Mouse (Mus musculus) layer of hippocampus, adult 9-11 months (tissue): ENCODE results near the gene Clic1.
"Not testable (repeated sequence)": the region's sequence is repeated elsewhere in the genome, so short reads cannot be mapped to it uniquely, and the experiment has no call there.

Source experiments
- DNase-seq: peaks from one replicate; pipeline ENCODE4 v3.0.0; 2022

The Clic1 gene

GRCm38 (mm10) chr17:35049561-35050016, at the start of gene Clic1:
Gene Clic1, plus strand, starts transcription at chr17:35049966.
- no peak for DNase-seq

DNA sequence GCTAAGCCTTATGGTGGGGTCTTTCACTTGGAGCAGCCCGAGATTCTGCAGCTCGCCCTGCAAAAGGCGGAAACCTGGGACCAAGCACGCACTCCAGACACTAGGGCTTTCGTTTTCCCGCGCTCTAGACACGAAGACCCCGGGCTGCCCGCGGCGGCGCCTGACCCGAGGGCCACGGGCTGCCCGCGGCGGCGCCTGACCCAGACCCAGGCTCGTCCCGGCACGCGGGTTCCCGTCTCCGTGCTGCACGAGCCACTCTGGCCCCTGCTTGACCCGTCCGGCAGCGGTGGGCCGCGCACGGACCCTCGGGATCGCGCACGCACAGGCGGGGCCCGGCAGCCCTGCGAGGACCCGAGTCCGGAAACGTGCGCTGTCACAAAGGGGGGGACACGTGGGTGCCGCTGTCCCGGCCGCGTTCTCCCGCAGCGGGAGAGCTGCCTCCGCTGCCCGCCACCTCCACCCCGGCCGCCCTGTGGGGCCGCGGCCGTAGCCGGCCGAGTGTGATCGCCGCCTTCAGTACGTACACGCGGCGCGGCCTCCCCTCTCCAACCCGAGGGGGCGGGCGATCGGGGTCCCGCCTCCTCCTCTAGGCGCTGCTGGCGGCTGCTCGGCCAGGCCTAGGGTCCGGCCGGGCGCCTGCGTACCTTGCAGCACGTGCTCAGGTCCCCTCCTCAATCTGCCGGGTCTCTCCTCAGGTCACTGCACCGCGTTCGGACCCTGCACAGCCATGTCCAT, 48.9 kb upstream of the Clic1 start, which contains the start of gene Vars:
Gene Vars, plus strand, starts transcription at position 271 of the 735 bp plus-strand sequence.
- DNase-seq = peak; percentile 70

DNA sequence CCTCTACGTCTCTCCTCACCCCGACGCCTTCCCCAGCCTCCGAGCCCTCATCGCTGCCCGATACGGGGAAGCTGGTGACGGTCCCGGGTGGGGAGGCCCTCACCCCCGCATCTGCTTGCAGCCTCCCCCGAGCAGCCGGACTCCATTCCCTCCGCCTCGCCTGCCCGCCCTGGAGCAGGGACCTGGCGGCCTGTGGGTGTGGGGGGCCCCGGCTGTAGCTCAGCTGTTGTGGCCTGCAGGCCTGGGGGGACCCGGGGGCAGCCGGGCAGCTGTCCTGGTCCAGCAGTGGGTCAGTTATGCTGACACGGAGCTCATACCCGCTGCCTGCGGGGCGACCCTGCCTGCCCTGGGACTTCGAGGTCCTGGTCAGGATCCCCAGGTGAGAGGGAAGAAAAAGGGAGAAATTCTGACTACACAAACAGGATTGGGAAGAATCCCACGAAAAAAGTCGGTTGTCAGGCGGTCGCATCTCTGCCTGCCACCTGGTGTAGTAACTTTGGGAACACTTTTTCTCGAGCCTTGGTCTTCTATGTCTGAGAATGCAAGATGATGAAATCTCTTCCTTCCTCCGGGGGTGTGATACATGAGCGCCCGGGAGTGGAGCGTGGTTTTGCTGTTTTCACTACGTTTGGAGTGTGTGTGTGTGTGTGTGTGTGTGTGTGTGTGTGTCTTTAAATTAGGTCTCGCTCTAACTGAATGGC, 48.2 kb upstream of the Clic1 start:
- no peak for DNase-seq

DNA sequence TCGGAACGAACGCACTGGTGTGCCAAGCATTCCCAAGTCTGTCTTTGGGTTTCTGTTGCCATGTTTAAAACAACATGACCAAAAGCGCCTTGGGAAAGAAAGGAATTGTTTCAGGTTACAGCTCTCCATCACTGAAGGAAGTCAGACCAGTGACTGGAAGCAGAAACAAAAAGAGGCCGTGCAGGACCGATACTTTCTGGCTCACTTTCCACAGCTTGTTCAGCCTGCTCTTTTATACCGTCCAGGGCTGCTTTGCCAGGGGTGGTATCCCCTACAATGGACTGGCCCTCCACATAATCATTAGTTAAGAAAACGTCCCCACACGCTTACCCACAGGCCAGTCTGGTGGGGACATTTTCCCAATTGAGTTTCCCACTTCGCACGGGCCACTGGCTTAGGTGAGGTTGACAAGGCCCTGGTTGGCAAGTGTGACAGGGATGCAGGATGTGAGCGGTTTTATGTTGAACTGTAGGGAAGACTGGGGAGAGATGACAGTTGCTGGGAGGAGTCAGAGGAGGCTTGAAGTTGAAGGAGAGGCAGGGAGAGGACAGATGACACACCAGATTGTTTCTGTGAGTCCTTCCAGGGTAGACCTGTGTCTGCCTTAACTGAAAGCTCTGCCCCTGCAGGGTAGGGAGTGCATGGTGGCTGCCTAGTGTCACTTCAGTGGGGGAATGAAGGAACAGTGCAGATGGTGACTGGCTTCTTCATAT, 47.5 kb upstream of the Clic1 start:
- DNase-seq = no peak

DNA sequence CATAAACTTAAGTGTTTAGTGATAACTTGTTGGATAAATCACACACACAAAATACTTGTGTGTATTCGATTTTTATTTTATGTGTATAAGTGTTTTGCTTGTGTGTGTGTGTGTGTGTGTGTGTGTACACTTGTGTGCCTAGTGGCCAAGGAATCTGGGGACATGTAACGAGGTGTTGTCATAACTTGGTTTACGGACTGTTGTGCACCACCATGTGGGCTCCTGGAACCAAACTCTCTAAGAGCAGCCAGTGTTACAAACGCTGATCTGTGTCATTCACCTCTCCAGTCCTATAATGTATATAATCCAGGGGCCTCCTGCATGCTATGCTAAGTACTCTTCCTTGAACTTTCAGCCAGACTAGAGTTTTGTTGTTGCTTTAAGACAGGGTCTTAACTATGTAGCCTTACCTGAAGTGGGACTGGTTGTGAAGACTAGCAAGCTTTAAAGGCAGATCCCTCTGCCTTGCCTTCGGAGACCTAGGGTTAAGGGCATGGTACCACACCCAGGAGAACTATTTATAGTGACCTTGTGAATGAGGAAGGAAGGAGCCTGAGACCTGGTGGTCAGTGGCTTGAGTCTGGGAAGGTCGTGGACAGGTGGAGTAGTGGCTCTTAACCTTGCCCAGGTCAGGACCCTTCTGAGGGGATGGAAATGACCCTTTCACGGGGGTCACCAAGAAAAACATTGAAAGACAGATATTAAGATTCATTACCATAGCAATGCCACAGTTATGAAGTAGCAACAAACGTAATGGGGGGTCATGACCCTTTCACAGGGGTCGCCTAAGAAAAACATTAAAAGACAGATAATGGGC, 46.5 kb upstream of the Clic1 start:
- no peak for DNase-seq

DNA sequence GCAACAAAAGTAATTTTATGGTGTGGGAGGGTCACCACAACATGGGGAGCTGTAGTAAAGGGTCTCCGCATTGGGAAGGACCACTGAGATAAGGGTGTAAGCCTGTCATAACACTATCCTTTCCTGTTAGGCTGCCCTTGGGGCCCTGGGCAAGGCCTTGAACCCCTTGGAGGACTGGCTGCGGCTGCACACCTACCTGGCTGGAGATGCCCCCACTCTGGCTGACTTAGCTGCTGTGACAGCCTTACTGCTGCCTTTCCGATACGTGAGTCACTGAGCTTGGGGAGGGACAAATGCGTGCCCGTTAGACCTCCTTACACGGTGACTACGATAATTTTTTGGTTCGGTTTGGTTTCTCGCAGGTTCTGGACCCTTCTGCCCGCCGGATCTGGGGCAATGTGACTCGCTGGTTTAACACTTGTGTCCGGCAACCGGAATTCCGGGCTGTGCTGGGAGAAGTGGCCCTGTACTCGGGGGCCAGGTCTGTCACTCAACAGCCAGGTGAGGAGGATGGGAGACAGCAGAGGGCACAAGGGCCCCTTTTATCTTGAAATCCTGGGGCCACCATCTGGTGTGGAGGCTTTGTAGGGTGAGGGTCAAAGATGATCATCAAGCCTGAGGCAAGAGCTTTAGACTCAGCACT, 45.6 kb upstream of the Clic1 start:
- DNase-seq = no peak

GRCm38 (mm10) chr17:35005158-35005557, 44.6 kb upstream of the Clic1 start:
- no peak for DNase-seq

- not testable (repeated sequence) for DNase-seq
Measured at GRCm38 (mm10) chr17:35005902-35006301, 43.9 kb upstream of the Clic1 start.

DNA sequence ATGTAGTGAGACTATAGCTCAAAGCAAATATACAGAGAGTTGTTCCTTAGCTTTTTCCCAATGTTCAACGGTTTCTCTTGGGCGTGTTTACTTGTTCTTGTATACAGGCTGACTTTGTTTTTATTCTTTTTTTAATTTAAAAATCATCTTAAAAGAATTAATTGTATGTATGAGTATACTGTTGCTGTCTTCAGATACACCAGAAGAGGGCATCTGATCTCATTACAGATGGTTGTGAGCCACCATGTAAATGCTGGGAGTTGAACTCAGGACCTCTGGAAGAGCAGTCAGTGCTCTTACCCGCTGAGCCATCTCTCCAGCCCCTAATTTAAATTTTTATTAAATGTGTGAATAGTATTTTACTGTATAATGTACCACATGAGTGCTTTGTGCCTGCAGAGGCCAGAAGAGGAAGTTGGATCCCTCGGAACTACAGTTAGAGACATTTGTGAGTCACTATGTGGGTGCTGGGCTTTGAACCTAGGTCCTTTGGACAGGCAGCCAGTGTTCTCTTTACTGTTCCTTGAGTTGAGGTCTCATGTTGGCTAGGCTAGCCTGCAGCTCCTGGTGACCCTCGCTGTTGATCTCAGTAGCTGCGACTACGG, 42.3 kb upstream of the Clic1 start:
- DNase-seq = no peak

- no peak for DNase-seq
Measured at GRCm38 (mm10) chr17:35009586-35009985, 40.2 kb upstream of the Clic1 start.

- DNase-seq = no peak
Measured at GRCm38 (mm10) chr17:35011440-35011839, 38.3 kb upstream of the Clic1 start.

- DNase-seq = no peak
Measured at GRCm38 (mm10) chr17:35012430-35012829, 37.3 kb upstream of the Clic1 start.

- no peak for DNase-seq
Measured at GRCm38 (mm10) chr17:35013221-35013620, 36.5 kb upstream of the Clic1 start.

- DNase-seq = no peak
Measured at GRCm38 (mm10) chr17:35015296-35015695, 34.5 kb upstream of the Clic1 start.

DNA sequence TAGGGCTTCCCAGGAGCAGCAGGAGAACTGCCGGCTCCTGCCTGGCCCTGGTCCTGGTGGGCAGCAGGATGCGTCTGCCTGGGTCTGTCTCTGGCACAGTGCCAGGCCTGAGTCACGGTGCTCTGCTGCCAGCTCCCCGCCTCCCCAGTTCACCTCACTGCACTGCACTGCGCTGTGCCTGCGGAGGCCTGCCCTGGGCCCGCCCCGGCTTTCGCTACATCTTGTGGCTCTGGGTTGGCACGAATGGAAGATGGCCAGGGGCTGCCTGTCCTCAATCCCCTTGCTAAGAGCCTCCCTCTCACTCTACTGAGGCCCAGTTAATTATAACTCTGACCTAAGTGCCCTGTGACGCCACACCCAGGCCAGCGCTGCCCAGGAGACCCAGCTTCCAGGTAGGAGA, 33.4 kb upstream of the Clic1 start, which contains the start of gene Vwa7:
Gene Vwa7, plus strand, starts transcription at position 204 of the 400 bp plus-strand sequence.
- no peak for DNase-seq

DNA sequence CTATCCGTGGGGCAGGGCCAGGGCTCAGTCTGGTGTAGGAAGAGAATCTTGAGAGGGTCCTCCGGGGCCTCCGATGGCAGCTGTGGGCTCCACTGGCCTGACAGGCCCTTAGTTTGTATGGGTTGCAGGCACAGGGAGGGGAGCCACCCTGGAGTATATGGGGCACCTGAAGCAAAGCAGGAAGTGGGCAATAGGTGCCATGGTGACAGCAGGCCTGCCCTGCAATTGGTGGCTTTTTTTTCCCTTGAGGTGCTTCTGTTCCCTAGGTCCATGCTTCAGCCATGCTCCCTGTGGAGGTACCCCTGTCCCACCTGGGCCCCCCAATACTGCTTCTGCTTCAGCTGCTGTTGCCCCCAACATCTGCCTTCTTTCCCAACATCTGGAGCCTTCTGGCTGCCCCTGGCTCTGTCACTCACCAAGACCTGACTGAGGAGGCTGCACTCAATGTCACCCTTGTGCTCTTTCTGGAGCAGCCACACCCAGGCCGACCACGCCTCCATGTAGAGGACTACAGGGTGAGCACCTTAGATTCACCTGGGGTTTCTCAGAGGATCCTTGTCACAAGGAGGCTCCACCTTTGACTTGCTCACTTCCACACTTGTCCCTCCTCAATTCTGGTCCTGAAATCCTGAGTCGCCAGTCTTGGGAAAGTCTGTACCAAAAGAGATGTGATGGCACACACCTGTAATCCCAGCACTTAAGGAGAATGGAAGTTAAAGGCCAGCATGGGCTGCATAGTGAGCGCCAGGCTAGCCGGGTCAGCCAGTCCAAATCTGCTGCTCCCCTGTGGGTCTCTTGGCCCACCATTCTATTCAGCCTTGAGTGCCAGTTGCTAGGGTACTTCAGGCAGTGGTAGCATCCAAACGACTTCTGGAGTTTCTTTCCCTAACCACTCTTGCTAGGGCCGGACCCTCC, 32.7 kb upstream of the Clic1 start:
- no peak for DNase-seq

- no peak for DNase-seq
Measured at GRCm38 (mm10) chr17:35017706-35018030, 32.1 kb upstream of the Clic1 start.

- DNase-seq = no peak
Measured at GRCm38 (mm10) chr17:35018171-35018570, 31.6 kb upstream of the Clic1 start.

DNA sequence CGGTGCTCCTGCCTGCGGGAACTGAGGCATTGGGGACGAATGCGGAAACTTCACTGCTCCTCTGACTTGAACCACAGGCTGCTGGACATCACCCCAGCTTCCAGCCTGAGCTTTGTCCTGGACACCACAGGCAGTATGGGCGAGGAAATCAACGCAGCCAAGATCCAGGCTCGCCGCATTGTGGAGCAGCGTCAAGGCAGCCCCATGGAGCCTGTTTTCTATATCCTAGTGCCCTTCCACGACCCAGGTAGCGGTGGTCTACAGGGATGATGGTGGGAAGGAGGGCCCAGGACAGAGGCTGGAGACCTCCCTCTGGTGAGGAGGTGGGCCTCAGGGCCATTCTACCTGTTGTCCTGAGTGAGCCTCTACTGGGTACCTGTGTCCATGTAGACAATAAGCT, 29.9 kb upstream of the Clic1 start:
- no peak for DNase-seq

DNA sequence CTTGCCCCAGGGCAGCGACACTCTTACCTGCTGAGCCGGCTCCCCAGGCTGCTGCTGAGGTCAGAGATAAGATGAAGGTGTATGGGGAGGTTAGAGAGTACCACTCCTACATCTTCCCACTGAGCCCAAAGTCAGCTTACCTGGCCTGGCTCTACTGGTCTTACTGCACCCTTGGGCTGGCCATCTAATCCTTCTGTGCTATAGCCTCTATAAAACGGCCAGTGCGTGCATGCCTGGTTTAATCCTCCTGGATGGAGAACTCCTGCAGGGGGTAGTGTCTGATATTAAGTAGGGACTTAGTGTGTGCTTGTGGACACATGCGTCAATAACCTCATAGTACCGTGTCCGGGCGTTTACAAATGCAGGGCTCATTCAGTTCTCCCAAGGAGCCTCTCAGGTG, 29.2 kb upstream of the Clic1 start:
- DNase-seq = no peak
